Mouse (Mus musculus): ENCODE measurements around the gene Tnfsf14. TPM values are rescaled to one million over a fixed set of nuclear protein-coding genes. Genes with fewer than 3 reads are reported as not detected.

Tnfsf14 gene
- polyA plus RNA-seq, 1 experiment: 1.9 TPM

GRCm38 (mm10) chr17:57211501-57211900 lies 17.5 kb upstream of the Tnfsf14 start:
- Histone ChIP-seq H3K4me1 (ENCODE audit: control insufficient read depth, insufficient read depth, low read length) (no peaks in the 10 kb centered on the region), H3K4me3 (replicated peaks; ENCODE audit: extremely low read depth, low read depth, low read length) (no peak overlapping the region)
- TF ChIP-seq CTCF (IDR thresholded peaks at IDR 0.05; ENCODE audit: insufficient read depth, low read length): no peak
- TF ChIP-seq POLR2A (IDR thresholded peaks at IDR 0.05; ENCODE audit: borderline replicate concordance, extremely low read depth, low read depth, low read length): no peak
- DNase-seq: no peak
- WGBS: 65% methylated on average over 9 of the region's 9 CpGs

GRCm38 (mm10) chr17:57209330-57209729 lies 15.4 kb upstream of the Tnfsf14 start:
- no peak overlapping the region for H3K4me3 ChIP-seq (replicated peaks; ENCODE audit: extremely low read depth, low read depth, low read length)
- DNase-seq: no peak
- TF ChIP-seq POLR2A (IDR thresholded peaks at IDR 0.05; ENCODE audit: borderline replicate concordance, extremely low read depth, low read depth, low read length): no peak
- no peak for TF ChIP-seq CTCF (IDR thresholded peaks at IDR 0.05; ENCODE audit: insufficient read depth, low read length)
- 55% methylated on average over 4 of the region's 4 CpGs for whole genome bisulfite sequencing
- no peaks in the 10 kb centered on the region for H3K4me1 ChIP-seq (ENCODE audit: control insufficient read depth, insufficient read depth, low read length)

- Histone ChIP-seq H3K4me1 (ENCODE audit: control insufficient read depth, insufficient read depth, low read length) (no peaks in the 10 kb centered on the region), H3K4me3 (replicated peaks; ENCODE audit: extremely low read depth, low read depth, low read length) (no peak overlapping the region)
- 59% methylated on average over 3 of the region's 3 CpGs for WGBS
- no peak for TF ChIP-seq POLR2A (IDR thresholded peaks at IDR 0.05; ENCODE audit: borderline replicate concordance, extremely low read depth, low read depth, low read length)
- no peak for TF ChIP-seq CTCF (IDR thresholded peaks at IDR 0.05; ENCODE audit: insufficient read depth, low read length)
- no peak for DNase-seq
Measured at GRCm38 (mm10) chr17:57207938-57208337, 14.0 kb upstream of the Tnfsf14 start.

GRCm38 (mm10) chr17:57201841-57202724 lies 8.1 kb upstream of the Tnfsf14 start:
- WGBS: 69% methylated on average over 10 of the region's 10 CpGs
- no peaks in the 10 kb centered on the region for H3K4me1 ChIP-seq (ENCODE audit: control insufficient read depth, insufficient read depth, low read length)
- no peak overlapping the region for H3K4me3 ChIP-seq (replicated peaks; ENCODE audit: extremely low read depth, low read depth, low read length)
- DNase-seq: no peak
- no peak for TF ChIP-seq CTCF (IDR thresholded peaks at IDR 0.05; ENCODE audit: insufficient read depth, low read length)

- TF ChIP-seq POLR2A (IDR thresholded peaks at IDR 0.05; ENCODE audit: borderline replicate concordance, extremely low read depth, low read depth, low read length) (no peak), CTCF (IDR thresholded peaks at IDR 0.05; ENCODE audit: insufficient read depth, low read length) (no peak)
- no peak for DNase-seq
- no peaks in the 10 kb centered on the region for H3K4me1 ChIP-seq (ENCODE audit: control insufficient read depth, insufficient read depth, low read length)
- H3K4me3 ChIP-seq (replicated peaks; ENCODE audit: extremely low read depth, low read depth, low read length): no peak overlapping the region
- 59% methylated on average over 3 of the region's 3 CpGs for WGBS
Measured at GRCm38 (mm10) chr17:57198252-57198651, 4.3 kb upstream of the Tnfsf14 start.

GRCm38 (mm10) chr17:57195326-57196010 lies 1.5 kb upstream of the Tnfsf14 start:
- WGBS: 69% methylated on average over 8 of the region's 8 CpGs
- H3K4me3 ChIP-seq (replicated peaks; ENCODE audit: extremely low read depth, low read depth, low read length): no peak overlapping the region
- no peaks in the 10 kb centered on the region for H3K4me1 ChIP-seq (ENCODE audit: control insufficient read depth, insufficient read depth, low read length)
- TF ChIP-seq CTCF (IDR thresholded peaks at IDR 0.05; ENCODE audit: insufficient read depth, low read length) (no peak), POLR2A (IDR thresholded peaks at IDR 0.05; ENCODE audit: borderline replicate concordance, extremely low read depth, low read depth, low read length) (no peak)
- no peak for DNase-seq

GRCm38 (mm10) chr17:57194771-57195170 lies 794 bp upstream of the Tnfsf14 start:
- DNase-seq: no peak
- WGBS: 73% methylated on average over 3 of the region's 3 CpGs
- H3K4me3 ChIP-seq (replicated peaks; ENCODE audit: extremely low read depth, low read depth, low read length): no peak overlapping the region

GRCm38 (mm10) chr17:57188510-57189192 lies 5.3 kb downstream of the Tnfsf14 start:
- 41% methylated on average over 12 of the region's 12 CpGs for WGBS
- no peak for DNase-seq
- no peak for TF ChIP-seq CTCF (IDR thresholded peaks at IDR 0.05; ENCODE audit: insufficient read depth, low read length)
- TF ChIP-seq POLR2A (IDR thresholded peaks at IDR 0.05; ENCODE audit: borderline replicate concordance, extremely low read depth, low read depth, low read length): no peak
- no peaks in the 10 kb centered on the region for H3K4me1 ChIP-seq (ENCODE audit: control insufficient read depth, insufficient read depth, low read length)
- H3K4me3 ChIP-seq (replicated peaks; ENCODE audit: extremely low read depth, low read depth, low read length): no peak overlapping the region

More at GRCm38 (mm10) chr17:57194771-57195170, 794 bp upstream of the Tnfsf14 start:
- TF ChIP-seq CTCF (IDR thresholded peaks at IDR 0.05; ENCODE audit: insufficient read depth, low read length) (no peak), POLR2A (IDR thresholded peaks at IDR 0.05; ENCODE audit: borderline replicate concordance, extremely low read depth, low read depth, low read length) (no peak)
- no peaks in the 10 kb centered on the region for H3K4me1 ChIP-seq (ENCODE audit: control insufficient read depth, insufficient read depth, low read length)

- TF ChIP-seq CTCF (IDR thresholded peaks at IDR 0.05; ENCODE audit: insufficient read depth, low read length) (no peak), POLR2A (IDR thresholded peaks at IDR 0.05; ENCODE audit: borderline replicate concordance, extremely low read depth, low read depth, low read length) (no peak)
- no peaks in the 10 kb centered on the region for H3K4me1 ChIP-seq (ENCODE audit: control insufficient read depth, insufficient read depth, low read length)
- WGBS: 42% methylated on average over 2 of the region's 2 CpGs
Measured at GRCm38 (mm10) chr17:57185641-57186040, 8.3 kb downstream of the Tnfsf14 start.

More at GRCm38 (mm10) chr17:57185641-57186040, 8.3 kb downstream of the Tnfsf14 start:
- no peak for DNase-seq
- no peak overlapping the region for H3K4me3 ChIP-seq (replicated peaks; ENCODE audit: extremely low read depth, low read depth, low read length)

All from lung, adult 2 months (tissue).